Mouse (Mus musculus): Measurements from ENCODE around the gene Dzip1. TPM values are rescaled to one million over a fixed set of nuclear protein-coding genes. Genes with fewer than 3 reads are reported as not detected.

The Dzip1 gene
- polyA plus RNA-seq, 1 experiment from 2014 or later: 10.1 TPM

DNA sequence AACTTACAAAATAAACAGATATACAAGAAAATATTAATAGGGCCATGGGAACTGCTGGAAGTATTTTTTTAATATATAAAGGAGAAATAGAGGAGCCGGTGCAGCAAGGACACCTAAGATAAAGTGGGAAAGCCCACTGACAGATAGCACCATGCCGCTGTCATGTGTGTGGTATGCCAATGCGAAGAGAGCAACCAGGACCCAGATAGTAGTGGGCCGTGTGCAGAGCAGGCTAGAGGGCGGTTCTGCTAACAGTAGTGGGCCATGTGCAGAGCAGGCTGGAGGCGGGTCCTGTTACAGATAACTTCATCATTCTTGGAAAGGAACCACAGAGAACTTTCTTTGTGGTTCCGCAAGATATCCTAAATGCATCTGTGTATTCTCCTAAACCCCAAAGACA is 88.5 kb downstream of the Dzip1 start:
- Histone ChIP-seq H3K4me1 (ENCODE audit: control insufficient read depth, insufficient read depth, low read length) (peaks cover 15% of the 10 kb centered on the region), H3K9me3 (replicated peaks; ENCODE audit: control insufficient read depth, low read length) (no peaks in the 10 kb centered on the region), H3K36me3 (ENCODE audit: control insufficient read depth, insufficient read depth, low read length) (no peaks in the 10 kb centered on the region), H3K27ac (ENCODE audit: low read length) (no peak overlapping the region), H3K27me3 (ENCODE audit: control insufficient read depth, insufficient read depth, low read length) (no peaks in the 10 kb centered on the region), H3K9ac (ENCODE audit: low read length) (no peak overlapping the region), H3K4me3 (replicated peaks; ENCODE audit: low read length) (no peak overlapping the region), H3K4me2 (ENCODE audit: low read depth, low read length) (no peak overlapping the region)
- 77% methylated on average over 7 of the region's 7 CpGs for WGBS
- ATAC-seq (ENCODE audit: insufficient read depth, low FRiP score): no peak

DNA sequence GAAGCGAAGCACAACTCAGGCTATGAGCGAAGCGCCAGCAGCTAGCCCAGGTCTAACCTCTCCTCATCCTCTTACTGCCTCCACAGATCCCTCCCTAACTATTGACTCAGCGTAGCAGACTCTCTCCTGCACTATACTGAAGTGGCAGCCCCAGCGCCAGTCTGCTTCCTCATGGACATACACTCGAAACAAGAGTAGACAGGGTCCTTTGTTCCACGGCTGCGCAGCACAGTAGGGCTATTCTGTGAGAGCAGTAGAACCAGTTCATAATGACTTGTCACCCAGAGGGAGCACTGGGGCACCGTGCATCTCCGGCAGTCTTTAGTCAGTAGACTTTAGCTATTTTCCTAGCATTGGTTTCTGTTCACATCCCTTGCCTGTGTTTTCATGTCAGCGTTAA is 89.1 kb downstream of the Dzip1 start:
- Histone ChIP-seq H3K9ac (ENCODE audit: low read length) (no peak overlapping the region), H3K27ac (ENCODE audit: low read length) (no peak overlapping the region), H3K4me2 (ENCODE audit: low read depth, low read length) (no peak overlapping the region), H3K27me3 (ENCODE audit: control insufficient read depth, insufficient read depth, low read length) (no peaks in the 10 kb centered on the region), H3K36me3 (ENCODE audit: control insufficient read depth, insufficient read depth, low read length) (no peaks in the 10 kb centered on the region), H3K4me3 (replicated peaks; ENCODE audit: low read length) (no peak overlapping the region), H3K9me3 (replicated peaks; ENCODE audit: control insufficient read depth, low read length) (no peaks in the 10 kb centered on the region), H3K4me1 (ENCODE audit: control insufficient read depth, insufficient read depth, low read length) (peaks cover 15% of the 10 kb centered on the region)
- 80% methylated on average over 11 of the region's 11 CpGs for WGBS
- peak; percentile 34; the same call in 1 of the 2 replicates for ATAC-seq (ENCODE audit: insufficient read depth, low FRiP score)

GRCm38 (mm10) chr14:118834313-118834712 is 90.9 kb downstream of the Dzip1 start:
- Histone ChIP-seq H3K9me3 (replicated peaks; ENCODE audit: control insufficient read depth, low read length) (no peaks in the 10 kb centered on the region), H3K4me2 (ENCODE audit: low read depth, low read length) (no peak overlapping the region), H3K4me1 (ENCODE audit: control insufficient read depth, insufficient read depth, low read length) (peaks cover 14% of the 10 kb centered on the region), H3K36me3 (ENCODE audit: control insufficient read depth, insufficient read depth, low read length) (no peaks in the 10 kb centered on the region), H3K9ac (ENCODE audit: low read length) (no peak overlapping the region), H3K27ac (ENCODE audit: low read length) (no peak overlapping the region), H3K4me3 (replicated peaks; ENCODE audit: low read length) (no peak overlapping the region), H3K27me3 (ENCODE audit: control insufficient read depth, insufficient read depth, low read length) (no peaks in the 10 kb centered on the region)
- ATAC-seq (ENCODE audit: insufficient read depth, low FRiP score): no peak
- 13% methylated on average over 7 of the region's 7 CpGs for WGBS

GRCm38 (mm10) chr14:118833241-118833640 is 92.0 kb downstream of the Dzip1 start:
- 87% methylated on average over 6 of the region's 6 CpGs for WGBS
- Histone ChIP-seq H3K4me2 (ENCODE audit: low read depth, low read length) (no peak overlapping the region), H3K9me3 (replicated peaks; ENCODE audit: control insufficient read depth, low read length) (no peaks in the 10 kb centered on the region), H3K27me3 (ENCODE audit: control insufficient read depth, insufficient read depth, low read length) (no peaks in the 10 kb centered on the region), H3K4me1 (ENCODE audit: control insufficient read depth, insufficient read depth, low read length) (peaks cover 5% of the 10 kb centered on the region; the same call in 1 of the 2 replicates), H3K36me3 (ENCODE audit: control insufficient read depth, insufficient read depth, low read length) (no peaks in the 10 kb centered on the region), H3K9ac (ENCODE audit: low read length) (no peak overlapping the region), H3K4me3 (replicated peaks; ENCODE audit: low read length) (no peak overlapping the region), H3K27ac (ENCODE audit: low read length) (no peak overlapping the region)
- ATAC-seq (ENCODE audit: insufficient read depth, low FRiP score): no peak

GRCm38 (mm10) chr14:118831597-118831996 is 93.7 kb downstream of the Dzip1 start:
- H3K4me1 ChIP-seq (ENCODE audit: control insufficient read depth, insufficient read depth, low read length): peaks cover 11% of the 10 kb centered on the region
- no peak overlapping the region for H3K4me2 ChIP-seq (ENCODE audit: low read depth, low read length)
- H3K36me3 ChIP-seq (ENCODE audit: control insufficient read depth, insufficient read depth, low read length): no peaks in the 10 kb centered on the region
- ATAC-seq (ENCODE audit: insufficient read depth, low FRiP score): no peak
- no peak overlapping the region for H3K4me3 ChIP-seq (replicated peaks; ENCODE audit: low read length)
- H3K9me3 ChIP-seq (replicated peaks; ENCODE audit: control insufficient read depth, low read length): no peaks in the 10 kb centered on the region
- H3K9ac ChIP-seq (ENCODE audit: low read length): no peak overlapping the region
- no peaks in the 10 kb centered on the region for H3K27me3 ChIP-seq (ENCODE audit: control insufficient read depth, insufficient read depth, low read length)
- no peak overlapping the region for H3K27ac ChIP-seq (ENCODE audit: low read length)
- WGBS: 52% methylated on average over 4 of the region's 4 CpGs

- Histone ChIP-seq H3K4me2 (ENCODE audit: low read depth, low read length) (no peak overlapping the region), H3K9me3 (replicated peaks; ENCODE audit: control insufficient read depth, low read length) (no peaks in the 10 kb centered on the region), H3K27ac (ENCODE audit: low read length) (no peak overlapping the region), H3K4me1 (ENCODE audit: control insufficient read depth, insufficient read depth, low read length) (peaks cover 11% of the 10 kb centered on the region), H3K4me3 (replicated peaks; ENCODE audit: low read length) (no peak overlapping the region), H3K36me3 (ENCODE audit: control insufficient read depth, insufficient read depth, low read length) (no peaks in the 10 kb centered on the region), H3K27me3 (ENCODE audit: control insufficient read depth, insufficient read depth, low read length) (no peaks in the 10 kb centered on the region), H3K9ac (ENCODE audit: low read length) (no peak overlapping the region)
- WGBS: 89% methylated on average over 11 of the region's 11 CpGs
- no peak for ATAC-seq (ENCODE audit: insufficient read depth, low FRiP score)
Measured at GRCm38 (mm10) chr14:118829331-118830095, 95.7 kb downstream of the Dzip1 start.

- H3K27ac ChIP-seq (ENCODE audit: low read length): peak overlapping the region; percentile 4; the same call in 1 of the 2 replicates
- peaks cover 11% of the 10 kb centered on the region for H3K4me1 ChIP-seq (ENCODE audit: control insufficient read depth, insufficient read depth, low read length)
- H3K9ac ChIP-seq (ENCODE audit: low read length): no peak overlapping the region
- no peaks in the 10 kb centered on the region for H3K27me3 ChIP-seq (ENCODE audit: control insufficient read depth, insufficient read depth, low read length)
- WGBS: 31% methylated on average over 7 of the region's 7 CpGs
- ATAC-seq (ENCODE audit: insufficient read depth, low FRiP score): no peak
- H3K4me3 ChIP-seq (replicated peaks; ENCODE audit: low read length): no peak overlapping the region
- H3K4me2 ChIP-seq (ENCODE audit: low read depth, low read length): no peak overlapping the region
- H3K36me3 ChIP-seq (ENCODE audit: control insufficient read depth, insufficient read depth, low read length): no peaks in the 10 kb centered on the region
- no peaks in the 10 kb centered on the region for H3K9me3 ChIP-seq (replicated peaks; ENCODE audit: control insufficient read depth, low read length)
Measured at GRCm38 (mm10) chr14:118827283-118827904, 97.9 kb downstream of the Dzip1 start.

DNA sequence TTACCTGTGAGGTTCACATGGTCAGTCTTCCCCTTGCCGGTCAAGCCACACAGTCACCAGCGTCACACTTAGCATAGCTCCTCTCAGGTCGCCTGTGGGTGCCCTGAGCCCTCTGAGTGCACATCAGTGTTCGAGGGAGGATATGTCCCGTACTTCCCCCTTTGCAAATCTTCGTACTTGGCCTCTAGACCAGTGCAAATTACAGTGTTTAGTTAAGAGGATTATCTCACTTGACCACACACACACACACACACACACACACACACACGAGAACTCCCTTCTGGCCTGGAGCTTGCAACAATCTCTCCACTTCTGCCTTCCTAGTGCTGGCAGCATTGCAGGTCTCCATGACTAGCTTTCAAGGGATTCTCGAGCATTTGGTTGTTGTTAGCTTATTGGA is 98.9 kb downstream of the Dzip1 start:
- H3K9me3 ChIP-seq (replicated peaks; ENCODE audit: control insufficient read depth, low read length): no peaks in the 10 kb centered on the region
- H3K4me2 ChIP-seq (ENCODE audit: low read depth, low read length): no peak overlapping the region
- H3K27ac ChIP-seq (ENCODE audit: low read length): no peak overlapping the region
- 62% methylated on average over 8 of the region's 8 CpGs for WGBS
- H3K4me1 ChIP-seq (ENCODE audit: control insufficient read depth, insufficient read depth, low read length): peaks cover 11% of the 10 kb centered on the region
- H3K9ac ChIP-seq (ENCODE audit: low read length): no peak overlapping the region
- no peak overlapping the region for H3K4me3 ChIP-seq (replicated peaks; ENCODE audit: low read length)
- no peaks in the 10 kb centered on the region for H3K36me3 ChIP-seq (ENCODE audit: control insufficient read depth, insufficient read depth, low read length)
- no peaks in the 10 kb centered on the region for H3K27me3 ChIP-seq (ENCODE audit: control insufficient read depth, insufficient read depth, low read length)
- ATAC-seq (ENCODE audit: insufficient read depth, low FRiP score): peak; percentile 25; the same call in 1 of the 2 replicates
